Mouse (Mus musculus) forebrain, embryonic 13.5 days (tissue): ENCODE data around the gene Anp32b. TPM values are rescaled to one million over a fixed set of nuclear protein-coding genes. Genes with fewer than 3 reads are reported as not detected.

Experiments
- ATAC-seq: fragments of 200-750 bp; cut with Nextera tagmentation; 2 replicates; pipeline ENCODE4 v1.8.0; 2017
- H3K27ac ChIP-seq: fragments of 300-500 bp; sonication (generic); 2 replicates; pipeline ENCODE4 v1.5.1; 2015; ENCODE audit warnings: inconsistent platforms, mild to moderate bottlenecking, moderate library complexity
- H3K27me3 ChIP-seq: fragments of 300-500 bp; sonication (generic); 2 replicates; pipeline ENCODE4 v1.6.1; 2015; ENCODE audit warnings: mild to moderate bottlenecking, inconsistent platforms
- H3K36me3 ChIP-seq: fragments of 300-500 bp; sonication (generic); 2 replicates; pipeline ENCODE4 v1.6.1; 2015; ENCODE audit warnings: mild to moderate bottlenecking, inconsistent platforms; ENCODE audit not compliant: poor library complexity, severe bottlenecking
- H3K4me1 ChIP-seq: fragments of 300-500 bp; sonication (generic); 2 replicates; pipeline ENCODE4 v1.6.1; 2015; ENCODE audit warnings: inconsistent platforms
- H3K4me2 ChIP-seq: fragments of 300-500 bp; sonication (generic); 2 replicates; pipeline ENCODE4 v1.6.1; 2015; ENCODE audit warnings: inconsistent platforms, mild to moderate bottlenecking, moderate library complexity
- H3K4me3 ChIP-seq: fragments of 300-500 bp; sonication (generic); 2 replicates; pipeline ENCODE4 v1.5.1; 2015; ENCODE audit warnings: mild to moderate bottlenecking, inconsistent platforms
- H3K9ac ChIP-seq: fragments of 300-500 bp; sonication (generic); 2 replicates; pipeline ENCODE4 v1.6.1; 2015; ENCODE audit warnings: mild to moderate bottlenecking, inconsistent platforms
- H3K9me3 ChIP-seq: fragments of 300-500 bp; sonication (generic); replicated peaks from 2 replicates; pipeline ENCODE4 v1.6.1; 2016; ENCODE audit warnings: inconsistent platforms
- WGBS: fragments of 180-500 bp; shearing (Covaris S2); methylation state at CpG from one replicate; pipeline ENCODE4 v1.1.7; 2015; 5-methylcytosine and 5-hydroxymethylcytosine counted together
- polyA plus RNA-seq: library from polyadenylated mRNA; unstranded; fragments of >200 nt; fragmentation: Nextera tagmentation; extraction: Ambion mirVana; gene quantifications from 2 replicates; pipeline ENCODE4 v1.2.1, GENCODE M21; 2015

Anp32b gene
- polyA plus RNA-seq, 1 experiment from 2014 or later, result 214 TPM

GRCm38 (mm10) chr4:46432339-46433036 is 18.2 kb upstream of the Anp32b start:
- Histone ChIP-seq H3K9ac (no peak overlapping the region), H3K27me3 (0 out of 2 replicates have a peak, but pooled peaks cover 4% of the 10 kb centered on the region), H3K27ac (no peak overlapping the region), H3K9me3 (no peaks in the 10 kb centered on the region), H3K4me3 (no peak overlapping the region), H3K36me3 (no peaks in the 10 kb centered on the region), H3K4me1 (peaks cover 17% of the 10 kb centered on the region), H3K4me2 (no peak overlapping the region)
- 92% methylated on average over 12 of the region's 12 CpGs for WGBS
- no peak for ATAC-seq

DNA sequence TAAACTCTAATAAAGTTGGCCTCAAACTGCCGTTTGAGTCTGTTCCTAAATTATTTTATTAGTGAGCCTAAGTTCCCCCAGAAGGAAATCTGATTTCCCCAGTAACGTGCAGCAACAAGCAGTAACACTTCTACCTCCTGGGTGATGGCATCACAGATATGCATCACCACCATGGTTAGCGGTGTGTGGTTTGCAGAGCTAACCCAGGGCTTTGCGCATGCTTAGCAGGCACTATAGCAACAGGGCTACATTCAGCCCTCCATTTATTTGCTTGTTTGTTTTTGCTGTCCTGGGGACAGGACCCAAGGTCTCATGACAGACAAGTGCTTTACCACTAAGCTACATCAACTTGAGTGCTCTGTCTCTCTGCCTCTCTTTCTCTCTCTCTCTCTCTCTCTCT is 8.2 kb upstream of the Anp32b start:
- no peak overlapping the region for H3K4me3 ChIP-seq

DNA sequence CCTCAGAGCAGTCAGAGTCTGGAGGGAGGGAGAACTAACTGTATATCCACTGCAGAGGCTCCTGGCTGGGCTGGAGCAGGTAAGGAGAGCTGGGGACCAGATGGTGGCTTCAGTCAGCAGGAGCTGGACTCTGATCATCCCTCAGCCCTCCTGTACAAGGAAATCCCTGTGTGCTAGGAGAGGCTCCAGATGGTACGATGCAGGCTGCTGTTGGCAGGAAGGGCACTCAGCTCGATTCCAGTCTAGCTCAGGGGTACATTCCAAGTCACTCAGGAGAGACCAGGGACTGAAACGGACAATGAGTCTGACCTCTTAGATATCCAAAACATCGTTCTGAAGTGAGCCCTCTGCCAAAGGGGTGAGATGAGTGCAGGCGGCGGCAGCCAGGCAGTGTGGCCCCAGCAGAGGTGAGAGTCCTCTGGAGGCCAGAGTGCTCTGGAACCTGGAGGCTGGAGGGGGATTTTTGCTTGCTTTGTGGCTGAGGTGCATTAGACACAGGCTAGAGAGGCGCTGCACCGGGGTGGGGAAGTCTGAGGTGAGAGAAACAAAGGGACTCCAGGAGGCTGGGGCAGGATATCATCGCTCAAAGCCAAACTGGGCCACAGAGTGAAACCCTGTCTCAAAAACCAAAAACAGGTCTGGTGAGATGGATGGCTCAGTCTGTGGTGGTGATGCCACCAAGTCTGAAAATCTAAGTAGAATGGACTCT is 5.3 kb upstream of the Anp32b start:
- 44% methylated on average over 9 of the region's 9 CpGs for WGBS
- no peak for ATAC-seq
- no peaks in the 10 kb centered on the region for H3K36me3 ChIP-seq
- H3K9me3 ChIP-seq, result no peaks in the 10 kb centered on the region
- H3K27ac ChIP-seq, result no peak overlapping the region
- H3K4me2 ChIP-seq, result no peak overlapping the region
- no peak overlapping the region; the same call in 1 of the 2 replicates for H3K9ac ChIP-seq
- peaks cover 10% of the 10 kb centered on the region for H3K4me1 ChIP-seq
- no peaks in the 10 kb centered on the region for H3K27me3 ChIP-seq
- no peak overlapping the region for H3K4me3 ChIP-seq

More for the DNA sequence above, 8.2 kb upstream of the Anp32b start:
- H3K27me3 ChIP-seq, result no peaks in the 10 kb centered on the region
- no peaks in the 10 kb centered on the region for H3K4me1 ChIP-seq
- H3K27ac ChIP-seq, result no peak overlapping the region
- H3K4me2 ChIP-seq, result no peak overlapping the region
- H3K9me3 ChIP-seq, result no peaks in the 10 kb centered on the region
- 84% methylated on average over 4 of the region's 4 CpGs for WGBS
- no peaks in the 10 kb centered on the region for H3K36me3 ChIP-seq
- H3K9ac ChIP-seq, result no peak overlapping the region
- no peak for ATAC-seq

DNA sequence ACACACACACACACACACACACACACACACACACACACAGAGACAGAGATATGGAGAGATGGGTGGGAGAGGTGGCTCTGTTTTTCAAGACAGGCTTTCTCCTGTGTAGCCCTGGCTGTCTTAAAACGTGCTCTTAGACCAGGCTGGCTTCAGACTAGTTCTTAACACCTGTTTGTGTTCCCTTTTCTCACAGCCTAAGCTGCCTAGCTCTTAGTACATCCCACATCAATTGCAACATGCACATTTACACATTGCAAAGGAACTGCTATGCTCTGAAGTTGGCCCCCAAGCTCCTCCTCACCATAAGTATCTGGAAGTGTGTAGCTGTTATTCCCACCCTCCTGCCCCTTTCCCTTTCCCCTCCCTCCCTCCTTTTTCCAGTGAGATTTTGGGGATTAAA is 3.2 kb upstream of the Anp32b start:
- 62% methylated on average over 1 of the region's 1 CpGs for WGBS
- Histone ChIP-seq H3K27me3 (no peaks in the 10 kb centered on the region), H3K4me2 (no peak overlapping the region), H3K27ac (no peak overlapping the region), H3K9me3 (no peaks in the 10 kb centered on the region), H3K4me1 (peaks cover 14% of the 10 kb centered on the region), H3K9ac (no peak overlapping the region), H3K4me3 (no peak overlapping the region), H3K36me3 (no peaks in the 10 kb centered on the region)
- ATAC-seq, result no peak

DNA sequence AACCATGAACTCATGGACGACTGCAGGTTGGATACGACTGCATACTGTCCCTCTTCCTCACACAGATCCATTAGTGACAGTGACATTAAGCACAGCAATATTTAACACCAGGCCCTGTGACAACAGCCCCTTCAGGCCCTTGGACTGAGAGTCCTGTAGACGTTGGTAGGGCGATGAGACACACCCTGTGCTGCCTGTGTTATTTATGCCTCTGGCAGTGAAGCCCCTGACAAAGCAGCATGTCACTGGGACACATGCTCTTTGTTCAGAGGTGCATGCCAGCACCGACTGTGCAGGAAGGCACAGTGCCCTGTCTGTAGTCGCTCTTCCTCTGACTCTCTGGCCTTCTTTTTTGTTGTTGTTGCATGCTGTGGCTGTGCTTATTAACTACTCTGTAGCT is 1.8 kb upstream of the Anp32b start:
- H3K9ac ChIP-seq, result no peak overlapping the region
- 52% methylated on average over 6 of the region's 6 CpGs for WGBS
- H3K4me1 ChIP-seq, result peaks cover 28% of the 10 kb centered on the region
- no peaks in the 10 kb centered on the region for H3K36me3 ChIP-seq
- H3K4me2 ChIP-seq, result no peak overlapping the region
- H3K27me3 ChIP-seq, result no peaks in the 10 kb centered on the region
- no peak overlapping the region for H3K4me3 ChIP-seq
- ATAC-seq, result no peak
- H3K27ac ChIP-seq, result no peak overlapping the region
- H3K9me3 ChIP-seq, result no peaks in the 10 kb centered on the region

- no peaks in the 10 kb centered on the region for H3K27me3 ChIP-seq
- 32% methylated on average over 7 of the region's 7 CpGs for WGBS
- peak overlapping the region; percentile 90 for H3K4me2 ChIP-seq
- peak overlapping the region; percentile 99 for H3K27ac ChIP-seq
- H3K4me3 ChIP-seq, result peak overlapping the region; percentile 91
- no peaks in the 10 kb centered on the region for H3K36me3 ChIP-seq
- no peak for ATAC-seq
- H3K9me3 ChIP-seq, result no peaks in the 10 kb centered on the region
- peak overlapping the region; percentile 99 for H3K9ac ChIP-seq
- peaks cover 40% of the 10 kb centered on the region for H3K4me1 ChIP-seq
Observed at GRCm38 (mm10) chr4:46450020-46450518, 633 bp upstream of the Anp32b start.

DNA sequence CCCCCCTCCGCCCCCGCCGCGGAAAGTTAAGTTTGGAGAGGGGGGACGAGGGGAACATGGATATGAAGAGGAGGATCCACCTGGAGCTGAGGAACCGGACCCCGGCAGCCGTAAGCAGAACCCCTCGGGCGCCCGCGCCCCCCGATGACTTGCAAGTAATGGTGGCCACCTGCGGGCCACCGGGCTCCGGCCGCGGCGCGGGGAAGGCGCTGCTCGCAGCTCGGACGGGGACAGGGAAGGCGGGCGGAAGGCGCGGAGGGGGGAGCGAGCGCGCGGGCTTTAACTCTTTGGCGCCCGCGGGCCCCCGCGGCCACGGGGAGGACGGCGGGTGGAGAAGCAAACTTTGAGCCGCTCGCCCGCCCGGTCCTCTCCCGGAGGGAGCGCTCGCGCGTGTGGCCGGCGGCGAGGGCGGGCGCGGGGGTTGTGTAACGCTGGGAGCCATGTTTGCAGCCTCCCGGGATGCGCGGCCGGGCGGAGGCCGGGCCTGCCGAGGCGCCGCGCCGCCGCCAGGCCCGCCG is 597 bp downstream of the Anp32b start:
- Histone ChIP-seq H3K4me3 (peak overlapping the region; percentile 91), H3K27ac (peak overlapping the region; percentile 99), H3K9ac (peak overlapping the region; percentile 99), H3K4me1 (peaks cover 51% of the 10 kb centered on the region), H3K36me3 (no peaks in the 10 kb centered on the region), H3K9me3 (no peaks in the 10 kb centered on the region), H3K4me2 (peak overlapping the region; percentile 90), H3K27me3 (no peaks in the 10 kb centered on the region)
- 1% methylated on average over 58 of the region's 70 CpGs for WGBS
- peak; percentile 41 for ATAC-seq

GRCm38 (mm10) chr4:46451758-46452480 is 1.2 kb downstream of the Anp32b start:
- peak overlapping the region; percentile 90 for H3K4me2 ChIP-seq
- WGBS, result under 1% methylated on average over 58 of the region's 111 CpGs
- H3K9me3 ChIP-seq, result no peaks in the 10 kb centered on the region
- peak overlapping the region; percentile 99 for H3K27ac ChIP-seq
- H3K4me1 ChIP-seq, result peaks cover 57% of the 10 kb centered on the region
- H3K4me3 ChIP-seq, result peak overlapping the region; percentile 91
- peak; percentile 43 for ATAC-seq
- H3K36me3 ChIP-seq, result 0 out of 2 replicates have a peak, but pooled peaks cover 5% of the 10 kb centered on the region
- no peaks in the 10 kb centered on the region for H3K27me3 ChIP-seq
- peak overlapping the region; percentile 99 for H3K9ac ChIP-seq

- ATAC-seq, result peak; percentile 17; the same call in 1 of the 2 replicates
- Histone ChIP-seq H3K4me1 (peaks cover 61% of the 10 kb centered on the region), H3K36me3 (0 out of 2 replicates have a peak, but pooled peaks cover 5% of the 10 kb centered on the region), H3K9ac (peak overlapping the region; percentile 99), H3K4me3 (peak overlapping the region; percentile 91), H3K27ac (peak overlapping the region; percentile 99), H3K4me2 (peak overlapping the region; percentile 90), H3K27me3 (no peaks in the 10 kb centered on the region), H3K9me3 (no peaks in the 10 kb centered on the region)
- under 1% methylated on average over 19 of the region's 19 CpGs for WGBS
Observed at GRCm38 (mm10) chr4:46452481-46452850, 1.8 kb downstream of the Anp32b start.

DNA sequence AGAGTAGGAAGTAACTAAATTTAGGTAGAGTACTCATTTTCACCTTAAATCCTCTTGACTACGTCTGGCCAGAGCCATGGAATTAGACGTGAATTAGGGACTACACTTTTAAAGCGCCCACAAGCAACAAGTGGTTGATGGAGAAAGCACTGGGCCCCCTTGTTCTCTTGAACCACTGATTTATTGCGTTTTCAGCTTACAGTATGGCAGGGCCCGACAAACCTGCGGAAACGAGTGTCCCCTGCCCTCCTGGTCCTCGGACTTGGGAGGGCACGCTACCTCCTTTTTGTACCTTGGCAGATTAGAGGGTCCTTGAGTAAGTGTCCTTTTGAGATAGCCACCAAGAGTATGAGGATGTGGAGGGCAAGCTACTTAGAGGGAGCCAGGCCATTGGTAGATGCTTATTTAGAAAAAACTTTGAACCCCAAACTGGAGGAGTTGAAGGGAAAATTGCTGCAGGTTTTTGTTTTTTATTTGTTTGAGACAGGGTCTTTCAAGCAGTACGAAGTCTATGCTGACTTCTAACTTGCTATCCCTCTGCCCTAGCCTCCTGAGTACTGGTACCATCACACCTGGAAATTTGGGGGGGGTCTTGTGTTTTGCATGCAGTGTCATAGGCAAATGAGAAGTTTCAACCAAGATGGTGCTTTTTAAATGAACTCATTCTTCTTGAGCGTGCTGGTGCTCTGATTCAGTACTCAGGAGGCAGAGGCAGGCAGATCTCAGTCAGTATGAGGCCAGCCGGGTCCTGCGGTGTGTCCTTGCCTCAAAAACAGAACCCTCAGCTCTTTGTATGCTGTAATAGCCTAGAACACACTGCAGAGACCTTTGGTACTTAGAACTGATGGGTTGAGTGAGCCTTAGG is 2.4 kb downstream of the Anp32b start:
- H3K9ac ChIP-seq, result peak overlapping the region; percentile 99
- H3K9me3 ChIP-seq, result no peaks in the 10 kb centered on the region
- H3K27me3 ChIP-seq, result no peaks in the 10 kb centered on the region
- peak overlapping the region; percentile 90 for H3K4me2 ChIP-seq
- H3K36me3 ChIP-seq, result 0 out of 2 replicates have a peak, but pooled peaks cover 5% of the 10 kb centered on the region
- WGBS, result 37% methylated on average over 13 of the region's 13 CpGs
- H3K4me1 ChIP-seq, result peaks cover 63% of the 10 kb centered on the region
- ATAC-seq, result no peak
- H3K27ac ChIP-seq, result peak overlapping the region; percentile 99
- peak overlapping the region; percentile 91 for H3K4me3 ChIP-seq
